Mouse (Mus musculus) forebrain, embryonic 14.5 days (tissue): ENCODE data around the gene Akirin2. TPM values are rescaled to one million over a fixed set of nuclear protein-coding genes. Genes with fewer than 3 reads are reported as not detected.

ENCODE experiments used
- ATAC-seq: fragments of 200-750 bp; cut with Nextera tagmentation; 2 replicates; pipeline ENCODE4 v1.8.0; 2017; ENCODE audit warnings: mild to moderate bottlenecking, moderate library complexity
- DNase-seq: peaks from one replicate; pipeline ENCODE4 v3.0.0-alpha.2; 2015; ENCODE audit warnings: low spot score
- H3K27ac ChIP-seq: fragments of 300-500 bp; sonication (generic); 2 replicates; pipeline ENCODE4 v1.5.1; 2014; ENCODE audit warnings: low read depth, mild to moderate bottlenecking, control low read depth, low read length, moderate library complexity
- H3K27me3 ChIP-seq: fragments of 300-500 bp; sonication (generic); replicated peaks from 2 replicates; pipeline ENCODE4 v1.6.1; 2014; ENCODE audit warnings: low read length, control low read depth, mixed read lengths; ENCODE audit not compliant: control insufficient read depth, insufficient read depth
- H3K36me3 ChIP-seq: fragments of 300-500 bp; sonication (generic); 2 replicates; pipeline ENCODE4 v1.6.1; 2014; ENCODE audit warnings: low read length, control low read depth; ENCODE audit not compliant: control insufficient read depth, insufficient read depth
- H3K4me1 ChIP-seq: fragments of 300-500 bp; sonication (generic); 2 replicates; pipeline ENCODE4 v1.6.1; 2014; ENCODE audit warnings: antibody characterized with exemption, low read length, control low read depth; ENCODE audit not compliant: control insufficient read depth, insufficient read depth
- H3K4me2 ChIP-seq: fragments of 300-500 bp; sonication (generic); 2 replicates; pipeline ENCODE4 v1.6.1; 2014; ENCODE audit warnings: mild to moderate bottlenecking, control low read depth, low read length
- H3K4me3 ChIP-seq: fragments of 300-500 bp; sonication (generic); 2 replicates; pipeline ENCODE4 v1.5.1; 2014; ENCODE audit warnings: low read depth, low read length, control low read depth
- H3K9ac ChIP-seq: fragments of 300-500 bp; sonication (generic); 2 replicates; pipeline ENCODE4 v1.6.1; 2014; ENCODE audit warnings: mild to moderate bottlenecking, low read length, control low read depth, moderate library complexity
- H3K9me3 ChIP-seq: fragments of 300-500 bp; sonication (generic); replicated peaks from 2 replicates; pipeline ENCODE4 v1.6.1; 2016; ENCODE audit warnings: low read length, control low read depth, mixed read lengths; ENCODE audit not compliant: control insufficient read depth
- WGBS: fragments of 180-500 bp; shearing (Covaris S2); extraction: QIAGEN DNeasy Blood & Tissue Kit; methylation state at CpG from one replicate; pipeline ENCODE4 v1.1.7; 2014; 5-methylcytosine and 5-hydroxymethylcytosine counted together
- polyA plus RNA-seq: library from polyadenylated mRNA; unstranded; fragments of >200 nt; fragmentation: Nextera tagmentation; extraction: Ambion mirVana; gene quantifications from 2 replicates; pipeline ENCODE4 v1.2.1, GENCODE M21; 2014

Akirin2 gene
- polyA plus RNA-seq, 1 experiment from 2014 or later, result 55.9 TPM

GRCm38 (mm10) chr4:34614630-34615094 is 63.9 kb downstream of the Akirin2 start, which contains the start of the genes Orc3 and Rars2:
TSS of gene Orc3 (minus strand) at chr4:34614944.
TSS of gene Rars2 (plus strand) at chr4:34614957.
- Histone ChIP-seq H3K9ac (peak within 1 kb of the TSS; percentile 83), H3K4me3 (peak within 1 kb of the TSS; percentile 58), H3K27ac (peak within 1 kb of the TSS; percentile 87), H3K4me1 (peaks cover 15% of the 10 kb centered on the region), H3K9me3 (no peaks in the 10 kb centered on the region), H3K4me2 (peak within 1 kb of the TSS; percentile 95), H3K27me3 (no peaks in the 10 kb centered on the region), H3K36me3 (peaks cover 5% of the 10 kb centered on the region)
- DNase-seq, result peak; percentile 92
- WGBS, result under 1% methylated on average over 42 of the region's 42 CpGs
- ATAC-seq, result peak; percentile 99

GRCm38 (mm10) chr4:34615303-34615702 is 64.6 kb downstream of the Akirin2 start:
- Histone ChIP-seq H3K9ac (peak overlapping the region; percentile 83), H3K36me3 (peaks cover 5% of the 10 kb centered on the region; the same call in 1 of the 2 replicates), H3K4me1 (peaks cover 15% of the 10 kb centered on the region), H3K9me3 (no peaks in the 10 kb centered on the region), H3K27me3 (no peaks in the 10 kb centered on the region), H3K4me3 (peak overlapping the region; percentile 58), H3K27ac (0 out of 2 replicates have a peak overlapping the region, but pooled peaks have one; percentile 87), H3K4me2 (peak overlapping the region; percentile 95)
- 2% methylated on average over 13 of the region's 13 CpGs for WGBS
- DNase-seq, result peak; percentile 6
- peak; percentile 8; the same call in 1 of the 2 replicates for ATAC-seq

- peaks cover 7% of the 10 kb centered on the region; the same call in 1 of the 2 replicates for H3K36me3 ChIP-seq
- WGBS, result 33% methylated on average over 8 of the region's 8 CpGs
- DNase-seq (no peak), ATAC-seq (no peak)
- no peak overlapping the region for H3K27ac ChIP-seq
- H3K27me3 ChIP-seq, result no peaks in the 10 kb centered on the region
- peak overlapping the region; percentile 95 for H3K4me2 ChIP-seq
- H3K4me3 ChIP-seq, result peak overlapping the region; percentile 58; the same call in 1 of the 2 replicates
- H3K9me3 ChIP-seq, result no peaks in the 10 kb centered on the region
- peak overlapping the region; percentile 83 for H3K9ac ChIP-seq
- H3K4me1 ChIP-seq, result peaks cover 15% of the 10 kb centered on the region
Observed at GRCm38 (mm10) chr4:34616146-34616545, 65.4 kb downstream of the Akirin2 start.

Other genes with a start within 250 kb of the Akirin2 start
- gene Orc3, start 64.0 kb downstream of the Akirin2 start, polyA plus RNA-seq, result 103 and 115 TPM in 2 replicates
- gene Rars2, start 64.0 kb downstream of the Akirin2 start, polyA plus RNA-seq, result 54.2 and 54.4 TPM in 2 replicates
- gene Slc35a1, start 136.5 kb downstream of the Akirin2 start, polyA plus RNA-seq, result 22.9 and 33.0 TPM in 2 replicates
- gene Cfap206, start 179.3 kb downstream of the Akirin2 start, polyA plus RNA-seq, result 3.0 and 3.2 TPM in 2 replicates
- not detected in 2 replicates for gene Gm136, start 205.3 kb downstream of the Akirin2 start, polyA plus RNA-seq
- gene Smim8, start 227.5 kb downstream of the Akirin2 start, polyA plus RNA-seq, result 55.0 and 68.2 TPM in 2 replicates